33 mouse cellular contexts compared by ENCODE assay signal in genomic region chr11:78437182-78437581, GRCm38 (mm10). TPM values are rescaled to one million over a fixed set of nuclear protein-coding genes. Genes with fewer than 3 reads are reported as not detected.
DNase-seq lines count a peak whose midpoint lies in the region; ATAC-seq and TF ChIP-seq lines count a peak whose summit lies in the region.
"Had no signal": no experiment of that assay in that cellular context is flagged by ENCODE, and none has a peak within 500 bp of the region (broad histone marks: within the 10 kb centered on the region; RNA-seq: fewer than 3 reads in every experiment).

No protein-coding gene starts in this region.

- 72% methylated on average over 7 of the region's 7 CpGs for WGBS in intestine, embryonic 15.5 days
- 68% methylated on average over 7 of the region's 7 CpGs for WGBS in stomach, postnatal 0 days
- WGBS in liver, embryonic 12.5 days (ENCODE audit: insufficient replicate concordance): 68% methylated on average over 7 of the region's 7 CpGs

- TF ChIP-seq EP300 in stomach, postnatal 0 days (optimal IDR thresholded peaks at IDR 0.05): no peak

- H3K9me3 ChIP-seq in intestine, embryonic 15.5 days: no peaks in the 10 kb centered on the region
- H3K9me3 ChIP-seq in stomach, postnatal 0 days (ENCODE audit: control insufficient read depth, low read length): no peaks in the 10 kb centered on the region
- no peaks in the 10 kb centered on the region for H3K9me3 ChIP-seq in liver, embryonic 12.5 days (replicated peaks)
- H3K9me3 ChIP-seq: embryonic facial prominence, embryonic 10.5 days; embryonic facial prominence, embryonic 13.5 days; forebrain, embryonic 10.5 days; forebrain, embryonic 13.5 days; heart, embryonic 10.5 days; heart, embryonic 13.5 days had no signal

- H3K4me2 ChIP-seq in intestine, embryonic 15.5 days (replicated peaks): no peak overlapping the region
- no peak overlapping the region for H3K4me2 ChIP-seq in stomach, postnatal 0 days (replicated peaks; ENCODE audit: low read depth)
- no peak overlapping the region for H3K4me2 ChIP-seq in liver, embryonic 12.5 days
- H3K4me2 ChIP-seq: embryonic facial prominence, embryonic 13.5 days; forebrain, embryonic 13.5 days; heart, embryonic 13.5 days; hindbrain, embryonic 14.5 days had no signal

- peak overlapping the region; percentile 64; the same call in 1 of the 2 replicates for H3K27ac ChIP-seq in intestine, embryonic 15.5 days
- no peak overlapping the region for H3K27ac ChIP-seq in stomach, postnatal 0 days (replicated peaks)
- no peak overlapping the region for H3K27ac ChIP-seq in liver, embryonic 12.5 days
- H3K27ac ChIP-seq: embryonic facial prominence, embryonic 10.5 days; embryonic facial prominence, embryonic 13.5 days; forebrain, embryonic 10.5 days; forebrain, embryonic 13.5 days; heart, adult 2 months; heart, embryonic 10.5 days; heart, embryonic 13.5 days; hindbrain, embryonic 14.5 days had no signal

- DNase-seq in lung, postnatal 36 days: peak; percentile 37
- DNase-seq in lung, postnatal 4 days: no peak
- peak; percentile 47 for DNase-seq in fat pad, adult 2 months (ENCODE audit: extremely low read depth, low read depth, low spot score)
- DNase-seq in stomach, postnatal 0 days (ENCODE audit: low spot score): no peak
- DNase-seq: adrenal gland, adult 8-10 months; adrenal gland, postnatal 25 days; cerebellum, adult 11-12 months; cerebellum, adult 8-10 months; cerebellum, postnatal 10 days; cerebellum, postnatal 36 days; embryo, embryonic 11 days; gastrocnemius, postnatal 10 days; gastrocnemius, postnatal 36 days; heart, adult 2 months; heart, postnatal 14 days; heart, postnatal 4 days had no signal

- ATAC-seq in intestine, embryonic 15.5 days: peak; percentile 63
- ATAC-seq in stomach, postnatal 0 days (ENCODE audit: low FRiP score, low TSS enrichment): peak; percentile 75
- ATAC-seq in liver, embryonic 12.5 days: no peak
- ATAC-seq: activated CD4-positive, CD25-positive, alpha-beta regulatory T cell, adult 4 months; CD4-positive, CD25-positive, alpha-beta regulatory T cell, adult 4 months; forebrain, embryonic 13.5 days; forebrain, embryonic 16.5 days had no signal

- H3K36me3 ChIP-seq in intestine, embryonic 15.5 days: no peaks in the 10 kb centered on the region
- no peaks in the 10 kb centered on the region for H3K36me3 ChIP-seq in stomach, postnatal 0 days (ENCODE audit: control insufficient read depth, insufficient read depth, low read length)
- H3K36me3 ChIP-seq in liver, embryonic 12.5 days: no peaks in the 10 kb centered on the region
- H3K36me3 ChIP-seq: embryonic facial prominence, embryonic 10.5 days; embryonic facial prominence, embryonic 13.5 days; forebrain, embryonic 10.5 days; heart, embryonic 10.5 days; heart, embryonic 13.5 days had no signal

- H3K4me3 ChIP-seq in intestine, embryonic 15.5 days (replicated peaks): no peak overlapping the region
- no peak overlapping the region for H3K4me3 ChIP-seq in stomach, postnatal 0 days (ENCODE audit: low read depth, low read length)
- H3K4me3 ChIP-seq in liver, embryonic 12.5 days: no peak overlapping the region
- H3K4me3 ChIP-seq: embryonic facial prominence, embryonic 10.5 days; embryonic facial prominence, embryonic 13.5 days; erythroblast, embryonic 14.5 days; forebrain, embryonic 10.5 days; forebrain, embryonic 13.5 days; heart, adult 2 months; heart, embryonic 10.5 days; heart, embryonic 13.5 days had no signal

- H3K9ac ChIP-seq in intestine, embryonic 15.5 days: no peak overlapping the region
- no peak overlapping the region for H3K9ac ChIP-seq in stomach, postnatal 0 days (ENCODE audit: low read length)
- H3K9ac ChIP-seq in liver, embryonic 12.5 days: no peak overlapping the region
- H3K9ac ChIP-seq: embryonic facial prominence, embryonic 13.5 days; forebrain, embryonic 13.5 days; heart, embryonic 13.5 days; hindbrain, embryonic 14.5 days had no signal

- no peak for TF ChIP-seq CTCF in stomach, postnatal 0 days (IDR thresholded peaks at IDR 0.05; ENCODE audit: low read depth)

- no peaks in the 10 kb centered on the region for H3K27me3 ChIP-seq in intestine, embryonic 15.5 days (replicated peaks)
- H3K27me3 ChIP-seq in stomach, postnatal 0 days (ENCODE audit: control insufficient read depth, insufficient read depth, low read length): no peaks in the 10 kb centered on the region
- peaks cover 10% of the 10 kb centered on the region; the same call in 1 of the 2 replicates for H3K27me3 ChIP-seq in liver, embryonic 12.5 days (replicated peaks)
- H3K27me3 ChIP-seq: embryonic facial prominence, embryonic 13.5 days; forebrain, embryonic 13.5 days had no signal

- peaks cover 16% of the 10 kb centered on the region for H3K4me1 ChIP-seq in intestine, embryonic 15.5 days (replicated peaks)
- peaks cover 5% of the 10 kb centered on the region; the same call in 1 of the 2 replicates for H3K4me1 ChIP-seq in stomach, postnatal 0 days (replicated peaks; ENCODE audit: control insufficient read depth, insufficient read depth)
- 0 out of 2 replicates have a peak, but pooled peaks cover 6% of the 10 kb centered on the region for H3K4me1 ChIP-seq in liver, embryonic 12.5 days

RNA-seq across cellular contexts. Expression of gene Slc13a2, which starts 15.2 kb away (rescaled TPM):
- 1.3 and 2.5 TPM in 2 replicates for polyA plus RNA-seq in intestine, embryonic 15.5 days (2015; fragmentation: Nextera tagmentation; extraction: Ambion mirVana)
- 0.23 and 0.39 TPM in 2 replicates for polyA plus RNA-seq in stomach, postnatal 0 days (2015; fragmentation: Nextera tagmentation; extraction: Ambion mirVana)
- polyA plus RNA-seq in liver, embryonic 12.5 days (2016; fragmentation: Nextera tagmentation; extraction: Ambion mirVana): 0.05 TPM in 1 of 2 replicates, not detected in the other
- polyA plus RNA-seq: activated CD4-positive, CD25-positive, alpha-beta regulatory T cell, adult 4 months; brain, embryonic 14.5 days; C2C12; CD4-positive, CD25-positive, alpha-beta regulatory T cell, adult 4 months; cortical plate, adult 2 months; embryonic facial prominence, embryonic 10.5 days; embryonic facial prominence, embryonic 13.5 days; erythroblast, embryonic 14.5 days; forebrain, embryonic 10.5 days; forebrain, embryonic 13.5 days; forebrain, embryonic 16.5 days; heart, embryonic 10.5 days; heart, embryonic 13.5 days; hindbrain, embryonic 11.5 days; hindbrain, embryonic 14.5 days had no signal

RNA-seq across cellular contexts. Expression of gene Slc46a1, which starts 28.3 kb away (rescaled TPM):
- 12.2 and 13.3 TPM in 2 replicates for polyA plus RNA-seq in intestine, embryonic 15.5 days (2015; fragmentation: Nextera tagmentation; extraction: Ambion mirVana)
- 16.4 and 16.9 TPM in 2 replicates for polyA plus RNA-seq in stomach, postnatal 0 days (2015; fragmentation: Nextera tagmentation; extraction: Ambion mirVana)
- 5.7 and 6.3 TPM in 2 replicates for polyA plus RNA-seq in liver, embryonic 12.5 days (2016; fragmentation: Nextera tagmentation; extraction: Ambion mirVana)

RNA-seq across cellular contexts. Expression of gene Foxn1, which starts 50.8 kb away (rescaled TPM):
- not detected in 2 replicates for polyA plus RNA-seq in intestine, embryonic 15.5 days (2015; fragmentation: Nextera tagmentation; extraction: Ambion mirVana)
- 1.9 and 2.6 TPM in 2 replicates for polyA plus RNA-seq in stomach, postnatal 0 days (2015; fragmentation: Nextera tagmentation; extraction: Ambion mirVana)
- not detected in 2 replicates for polyA plus RNA-seq in liver, embryonic 12.5 days (2016; fragmentation: Nextera tagmentation; extraction: Ambion mirVana)
- polyA plus RNA-seq: activated CD4-positive, CD25-positive, alpha-beta regulatory T cell, adult 4 months; erythroblast, embryonic 14.5 days; forebrain, embryonic 10.5 days; forebrain, embryonic 13.5 days; forebrain, embryonic 16.5 days; heart, adult 2 months; hindbrain, embryonic 14.5 days had no signal

Comparison
In these comparisons a context has a peak if more than half of its experiments do, and no peak if none do; other contexts are left out.
1. DNase-seq: peak in lung, postnatal 36 days (single experiment) and fat pad, adult 2 months (single experiment); none in lung, postnatal 4 days (0 of 2) and stomach, postnatal 0 days (single experiment).